Mouse (Mus musculus): ENCODE results near the gene Tmem106c.

DNA sequence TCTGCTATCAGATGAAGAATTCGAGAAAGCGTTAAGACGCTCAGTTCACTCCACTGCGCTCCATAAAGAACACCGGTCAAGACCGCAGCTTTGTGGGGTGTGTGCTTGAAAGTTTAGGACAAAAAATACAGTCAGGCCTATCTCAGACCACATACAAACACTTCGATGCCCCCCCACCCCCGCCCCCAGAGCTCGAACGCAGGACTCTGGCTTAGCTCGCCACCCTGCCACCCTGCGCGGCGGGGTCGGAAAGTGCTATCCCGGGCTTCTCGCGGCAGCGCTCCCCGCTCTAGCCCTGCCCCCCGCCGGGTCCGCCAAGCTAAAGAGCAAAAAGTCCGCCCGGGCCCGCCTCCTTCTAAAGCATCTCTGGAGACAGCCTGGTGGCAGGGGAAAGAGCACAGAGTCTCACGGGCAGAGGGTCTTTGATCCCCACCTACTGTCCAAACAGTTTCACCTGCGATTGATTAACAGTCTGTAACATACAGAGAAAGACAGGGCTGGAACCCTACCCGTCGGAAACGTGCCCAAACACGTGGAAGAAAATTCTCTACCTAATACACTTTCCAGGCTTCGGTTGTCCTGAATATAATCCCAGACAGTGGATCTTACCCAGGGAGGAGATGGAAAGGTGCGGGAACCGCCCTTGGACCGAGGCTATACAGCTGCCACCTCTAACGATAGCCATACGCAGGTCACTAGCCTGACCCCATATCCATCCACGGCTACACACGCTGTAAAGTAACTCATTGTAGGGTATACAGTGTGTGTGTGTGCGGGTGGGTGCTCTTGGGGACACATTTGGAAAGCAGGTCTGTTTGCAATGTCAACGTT is 39.2 kb downstream of the Tmem106c start:
- TF ChIP-seq CTCF (IDR thresholded peaks at IDR 0.05) (no peak), EP300 (IDR thresholded peaks at IDR 0.05) (no peak)

All from lung, postnatal 0 days (tissue).